Mouse (Mus musculus): ENCODE measurements around the gene Jph4. TPM values are rescaled to one million over a fixed set of nuclear protein-coding genes. Genes with fewer than 3 reads are reported as not detected.

Jph4 gene
- polyA plus RNA-seq, 1 experiment from 2014 or later: 0.56 TPM

- DNase-seq (ENCODE audit: extremely low spot score, low spot score): no peak
- H3K27ac ChIP-seq: peak overlapping the region; percentile 53; the same call in 1 of the 2 replicates
- no peaks in the 10 kb centered on the region for H3K36me3 ChIP-seq (replicated peaks)
- no peak overlapping the region for H3K4me3 ChIP-seq
- 50% methylated on average over 9 of the region's 9 CpGs for WGBS
- H3K4me1 ChIP-seq: peaks cover 39% of the 10 kb centered on the region
- no peaks in the 10 kb centered on the region for H3K9me3 ChIP-seq
- H3K27me3 ChIP-seq (ENCODE audit: poor library complexity, severe bottlenecking): peaks cover 33% of the 10 kb centered on the region; the same call in 1 of the 2 replicates
These were observed 31.3 kb downstream of the Jph4 start for GRCm38 (mm10) chr14:55085324-55086008.

- Histone ChIP-seq H3K36me3 (replicated peaks) (no peaks in the 10 kb centered on the region), H3K4me3 (no peak overlapping the region), H3K9me3 (no peaks in the 10 kb centered on the region), H3K27me3 (ENCODE audit: poor library complexity, severe bottlenecking) (peaks cover 40% of the 10 kb centered on the region), H3K4me1 (peaks cover 39% of the 10 kb centered on the region), H3K27ac (no peak overlapping the region)
- WGBS: 77% methylated on average over 6 of the region's 6 CpGs
- no peak for DNase-seq (ENCODE audit: extremely low spot score, low spot score)
These were observed 33.3 kb downstream of the Jph4 start for GRCm38 (mm10) chr14:55083481-55083880.

GRCm38 (mm10) chr14:55081105-55081504 lies 35.6 kb downstream of the Jph4 start:
- WGBS: 54% methylated on average over 5 of the region's 5 CpGs
- Histone ChIP-seq H3K4me1 (peaks cover 42% of the 10 kb centered on the region), H3K36me3 (replicated peaks) (no peaks in the 10 kb centered on the region), H3K27me3 (ENCODE audit: poor library complexity, severe bottlenecking) (peaks cover 43% of the 10 kb centered on the region), H3K27ac (no peak overlapping the region), H3K9me3 (no peaks in the 10 kb centered on the region), H3K4me3 (no peak overlapping the region)
- DNase-seq (ENCODE audit: extremely low spot score, low spot score): no peak

GRCm38 (mm10) chr14:55079214-55079970 lies 37.3 kb downstream of the Jph4 start:
- Histone ChIP-seq H3K27ac (peak overlapping the region; percentile 62; the same call in 1 of the 2 replicates), H3K4me3 (peak overlapping the region; percentile 32; the same call in 1 of the 2 replicates), H3K4me1 (peaks cover 29% of the 10 kb centered on the region), H3K36me3 (replicated peaks) (peaks cover 7% of the 10 kb centered on the region), H3K9me3 (no peaks in the 10 kb centered on the region), H3K27me3 (ENCODE audit: poor library complexity, severe bottlenecking) (peaks cover 42% of the 10 kb centered on the region)
- DNase-seq (ENCODE audit: extremely low spot score, low spot score): peak; percentile 85
- 22% methylated on average over 8 of the region's 8 CpGs for WGBS

- 2% methylated on average over 23 of the region's 23 CpGs for WGBS
- DNase-seq (ENCODE audit: extremely low spot score, low spot score): no peak
- peaks cover 29% of the 10 kb centered on the region for H3K4me1 ChIP-seq
- peak overlapping the region; percentile 32 for H3K4me3 ChIP-seq
- H3K27ac ChIP-seq: peak overlapping the region; percentile 62; the same call in 1 of the 2 replicates
- H3K27me3 ChIP-seq (ENCODE audit: poor library complexity, severe bottlenecking): peaks cover 45% of the 10 kb centered on the region
- peaks cover 17% of the 10 kb centered on the region for H3K36me3 ChIP-seq (replicated peaks)
- no peaks in the 10 kb centered on the region for H3K9me3 ChIP-seq
These were observed 38.3 kb downstream of the Jph4 start for GRCm38 (mm10) chr14:55078366-55078989.

GRCm38 (mm10) chr14:55077481-55078365 lies 39.0 kb downstream of the Jph4 start:
- H3K27ac ChIP-seq: peak overlapping the region; percentile 62; the same call in 1 of the 2 replicates
- peak overlapping the region; percentile 32 for H3K4me3 ChIP-seq
- peaks cover 52% of the 10 kb centered on the region for H3K27me3 ChIP-seq (ENCODE audit: poor library complexity, severe bottlenecking)
- H3K36me3 ChIP-seq (replicated peaks): peaks cover 24% of the 10 kb centered on the region
- peaks cover 30% of the 10 kb centered on the region for H3K4me1 ChIP-seq
- DNase-seq (ENCODE audit: extremely low spot score, low spot score): no peak
- WGBS: 8% methylated on average over 15 of the region's 15 CpGs
- no peaks in the 10 kb centered on the region for H3K9me3 ChIP-seq

GRCm38 (mm10) chr14:55076956-55077355 lies 39.8 kb downstream of the Jph4 start:
- DNase-seq (ENCODE audit: extremely low spot score, low spot score): no peak
- Histone ChIP-seq H3K36me3 (replicated peaks) (peaks cover 32% of the 10 kb centered on the region), H3K27ac (no peak overlapping the region), H3K27me3 (ENCODE audit: poor library complexity, severe bottlenecking) (peaks cover 57% of the 10 kb centered on the region), H3K4me3 (no peak overlapping the region), H3K4me1 (peaks cover 38% of the 10 kb centered on the region), H3K9me3 (no peaks in the 10 kb centered on the region)
- 63% methylated on average over 3 of the region's 3 CpGs for WGBS

- WGBS: 71% methylated on average over 6 of the region's 6 CpGs
- peaks cover 65% of the 10 kb centered on the region for H3K27me3 ChIP-seq (ENCODE audit: poor library complexity, severe bottlenecking)
- peaks cover 45% of the 10 kb centered on the region for H3K4me1 ChIP-seq
These were observed 40.5 kb downstream of the Jph4 start for GRCm38 (mm10) chr14:55076224-55076623.

GRCm38 (mm10) chr14:55074416-55074815 lies 42.3 kb downstream of the Jph4 start:
- no peak for DNase-seq (ENCODE audit: extremely low spot score, low spot score)
- Histone ChIP-seq H3K27me3 (ENCODE audit: poor library complexity, severe bottlenecking) (peaks cover 75% of the 10 kb centered on the region), H3K9me3 (no peaks in the 10 kb centered on the region), H3K36me3 (replicated peaks) (peaks cover 53% of the 10 kb centered on the region), H3K4me3 (no peak overlapping the region), H3K4me1 (peaks cover 47% of the 10 kb centered on the region), H3K27ac (no peak overlapping the region)
- WGBS: 96% methylated on average over 12 of the region's 12 CpGs

More at GRCm38 (mm10) chr14:55076224-55076623, 40.5 kb downstream of the Jph4 start:
- peaks cover 35% of the 10 kb centered on the region for H3K36me3 ChIP-seq (replicated peaks)
- H3K4me3 ChIP-seq: no peak overlapping the region
- H3K9me3 ChIP-seq: no peaks in the 10 kb centered on the region
- no peak overlapping the region for H3K27ac ChIP-seq
- DNase-seq (ENCODE audit: extremely low spot score, low spot score): no peak

GRCm38 (mm10) chr14:55071756-55072155 lies 45.0 kb downstream of the Jph4 start:
- WGBS: 25% methylated on average over 19 of the region's 19 CpGs
- H3K4me1 ChIP-seq: peaks cover 25% of the 10 kb centered on the region
- H3K9me3 ChIP-seq: no peaks in the 10 kb centered on the region
- H3K27ac ChIP-seq: peak overlapping the region; percentile 22; the same call in 1 of the 2 replicates
- H3K36me3 ChIP-seq (replicated peaks): peaks cover 79% of the 10 kb centered on the region
- no peak for DNase-seq (ENCODE audit: extremely low spot score, low spot score)
- peaks cover 48% of the 10 kb centered on the region for H3K27me3 ChIP-seq (ENCODE audit: poor library complexity, severe bottlenecking)
- H3K4me3 ChIP-seq: no peak overlapping the region; the same call in 1 of the 2 replicates

- peaks cover 46% of the 10 kb centered on the region for H3K27me3 ChIP-seq (ENCODE audit: poor library complexity, severe bottlenecking)
- no peak overlapping the region for H3K4me3 ChIP-seq
- no peak for DNase-seq (ENCODE audit: extremely low spot score, low spot score)
- WGBS: 92% methylated on average over 8 of the region's 8 CpGs
- no peak overlapping the region for H3K27ac ChIP-seq
- H3K4me1 ChIP-seq: peaks cover 26% of the 10 kb centered on the region
- H3K36me3 ChIP-seq (replicated peaks): peaks cover 83% of the 10 kb centered on the region
- no peaks in the 10 kb centered on the region for H3K9me3 ChIP-seq
These were observed 50.7 kb downstream of the Jph4 start for GRCm38 (mm10) chr14:55066042-55066441.

GRCm38 (mm10) chr14:55065391-55065790 lies 51.3 kb downstream of the Jph4 start:
- Histone ChIP-seq H3K9me3 (no peaks in the 10 kb centered on the region), H3K27me3 (ENCODE audit: poor library complexity, severe bottlenecking) (peaks cover 39% of the 10 kb centered on the region), H3K27ac (no peak overlapping the region), H3K36me3 (replicated peaks) (peaks cover 77% of the 10 kb centered on the region), H3K4me1 (peaks cover 26% of the 10 kb centered on the region), H3K4me3 (no peak overlapping the region)
- DNase-seq (ENCODE audit: extremely low spot score, low spot score): no peak
- 92% methylated on average over 13 of the region's 13 CpGs for WGBS

Data from forebrain, embryonic 10.5 days (tissue).